31 mouse cellular contexts compared by ENCODE assay signal in the genomic region with DNA sequence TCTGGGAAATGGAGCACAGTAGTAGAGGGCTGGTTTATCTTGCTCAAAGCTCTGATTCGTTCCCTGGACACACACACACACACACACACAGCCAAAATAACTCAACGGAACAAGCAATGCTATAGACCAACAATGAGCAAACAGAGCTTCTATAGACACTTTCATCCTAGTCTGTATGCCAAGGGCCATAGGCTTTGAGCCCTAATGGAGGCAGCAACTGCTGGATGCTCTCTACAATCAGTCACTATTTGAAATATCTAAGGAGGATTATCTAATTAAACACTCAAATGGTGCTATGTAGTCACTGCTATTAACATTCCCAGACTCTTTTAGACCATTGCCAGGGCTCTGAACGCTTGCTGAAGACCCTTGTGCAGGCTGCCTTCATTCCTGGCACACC. TPM values are rescaled to one million over a fixed set of nuclear protein-coding genes. Genes with fewer than 3 reads are reported as not detected.
DNase-seq lines count a peak whose midpoint lies in the region; ATAC-seq lines count a peak whose summit lies in the region.
"Had no signal": no experiment of that assay in that cellular context is flagged by ENCODE, and none has a peak within 500 bp of the region (broad histone marks: within the 10 kb centered on the region; RNA-seq: fewer than 3 reads in every experiment).

No protein-coding gene starts in this region.

- no peaks in the 10 kb centered on the region for H3K36me3 ChIP-seq in kidney, embryonic 16.5 days (ENCODE audit: insufficient read depth, low read length)
- no peaks in the 10 kb centered on the region for H3K36me3 ChIP-seq in lung, embryonic 16.5 days (ENCODE audit: control insufficient read depth, insufficient read depth, low read length)
- no peaks in the 10 kb centered on the region for H3K36me3 ChIP-seq in embryonic facial prominence, embryonic 10.5 days (replicated peaks)
- H3K36me3 ChIP-seq in embryonic facial prominence, embryonic 13.5 days = no peaks in the 10 kb centered on the region
- H3K36me3 ChIP-seq: forebrain, embryonic 10.5 days; G1E; heart, embryonic 10.5 days; heart, embryonic 13.5 days had no signal

- 71% methylated on average over 3 of the region's 3 CpGs for WGBS in kidney, embryonic 16.5 days
- 31% methylated on average over 3 of the region's 3 CpGs for WGBS in lung, embryonic 16.5 days
- WGBS in embryonic facial prominence, embryonic 10.5 days = 67% methylated on average over 3 of the region's 3 CpGs
- WGBS in embryonic facial prominence, embryonic 13.5 days = 39% methylated on average over 3 of the region's 3 CpGs

- peaks cover 48% of the 10 kb centered on the region for H3K4me1 ChIP-seq in kidney, embryonic 16.5 days (ENCODE audit: insufficient read depth, low read length)
- H3K4me1 ChIP-seq in lung, embryonic 16.5 days (replicated peaks; ENCODE audit: control insufficient read depth, insufficient read depth, low read length) = peaks cover 22% of the 10 kb centered on the region
- H3K4me1 ChIP-seq in embryonic facial prominence, embryonic 10.5 days = peaks cover 66% of the 10 kb centered on the region
- H3K4me1 ChIP-seq in embryonic facial prominence, embryonic 13.5 days = peaks cover 84% of the 10 kb centered on the region
- H3K4me1 ChIP-seq: forebrain, embryonic 13.5 days had no signal

- H3K27me3 ChIP-seq in kidney, embryonic 16.5 days (ENCODE audit: insufficient read depth, low read length) = no peaks in the 10 kb centered on the region
- H3K27me3 ChIP-seq in lung, embryonic 16.5 days (ENCODE audit: control insufficient read depth, insufficient read depth, low read depth, low read length) = no peaks in the 10 kb centered on the region
- H3K27me3 ChIP-seq in embryonic facial prominence, embryonic 10.5 days (replicated peaks; ENCODE audit: low read depth, poor library complexity, severe bottlenecking) = no peaks in the 10 kb centered on the region
- no peaks in the 10 kb centered on the region; the same call in 1 of the 2 replicates for H3K27me3 ChIP-seq in embryonic facial prominence, embryonic 13.5 days
- H3K27me3 ChIP-seq: CH12.LX; forebrain, embryonic 13.5 days; heart, embryonic 13.5 days had no signal

- no peak overlapping the region for H3K4me2 ChIP-seq in kidney, embryonic 16.5 days (replicated peaks; ENCODE audit: low read depth, low read length)
- H3K4me2 ChIP-seq in lung, embryonic 16.5 days (ENCODE audit: low read depth, low read length) = no peak overlapping the region
- H3K4me2 ChIP-seq in embryonic facial prominence, embryonic 13.5 days = 0 out of 2 replicates have a peak overlapping the region, but pooled peaks have one; percentile 2
- H3K4me2 ChIP-seq: forebrain, embryonic 13.5 days; heart, embryonic 13.5 days; hindbrain, embryonic 14.5 days had no signal

- H3K9ac ChIP-seq in kidney, embryonic 16.5 days (replicated peaks; ENCODE audit: low read length) = no peak overlapping the region
- H3K9ac ChIP-seq in lung, embryonic 16.5 days (ENCODE audit: low read length) = no peak overlapping the region
- no peak overlapping the region for H3K9ac ChIP-seq in embryonic facial prominence, embryonic 13.5 days
- H3K9ac ChIP-seq: forebrain, embryonic 13.5 days; heart, embryonic 13.5 days; hindbrain, embryonic 14.5 days had no signal

- H3K9me3 ChIP-seq in kidney, embryonic 16.5 days (ENCODE audit: low read length) = no peaks in the 10 kb centered on the region
- no peaks in the 10 kb centered on the region for H3K9me3 ChIP-seq in lung, embryonic 16.5 days (ENCODE audit: control insufficient read depth, low read length)
- no peaks in the 10 kb centered on the region for H3K9me3 ChIP-seq in embryonic facial prominence, embryonic 10.5 days
- H3K9me3 ChIP-seq in embryonic facial prominence, embryonic 13.5 days = no peaks in the 10 kb centered on the region
- H3K9me3 ChIP-seq: forebrain, embryonic 10.5 days; forebrain, embryonic 13.5 days; heart, embryonic 10.5 days; heart, embryonic 13.5 days had no signal

- DNase-seq in kidney, adult 18-20 months = no peak
- no peak for DNase-seq in lung, adult 18-20 months
- DNase-seq in embryonic facial prominence, embryonic 10.5 days (ENCODE audit: low spot score) = no peak
- DNase-seq in cerebellum, postnatal 10 days = no peak
- DNase-seq in Muller cell, postnatal 12 days (ENCODE audit: inconsistent ontology term) = no peak
- DNase-seq: adrenal gland, adult 8-10 months; adrenal gland, postnatal 25 days; B cell, adult 2 months; cerebellum, adult 11-12 months; cerebellum, adult 8-10 months; cerebellum, postnatal 14 days; gastrocnemius, postnatal 25 days; heart, postnatal 4 days had no signal

- ATAC-seq in kidney, embryonic 16.5 days (ENCODE audit: low FRiP score, low TSS enrichment) = no peak
- ATAC-seq in lung, embryonic 16.5 days (ENCODE audit: low read depth) = peak; percentile 65
- ATAC-seq in embryonic facial prominence, embryonic 13.5 days (ENCODE audit: insufficient number of reproducible peaks, insufficient read depth, low FRiP score, low TSS enrichment, low read depth) = no peak
- ATAC-seq: forebrain, embryonic 13.5 days; forebrain, embryonic 16.5 days; hindbrain, postnatal 0 days; inflammation-experienced regulatory T-cells, adult 6 months had no signal

- H3K4me3 ChIP-seq in kidney, embryonic 16.5 days (ENCODE audit: low read length) = no peak overlapping the region
- H3K4me3 ChIP-seq in lung, embryonic 16.5 days (ENCODE audit: low read length) = no peak overlapping the region
- H3K4me3 ChIP-seq in embryonic facial prominence, embryonic 10.5 days = no peak overlapping the region
- no peak overlapping the region for H3K4me3 ChIP-seq in embryonic facial prominence, embryonic 13.5 days
- H3K4me3 ChIP-seq: forebrain, embryonic 10.5 days; forebrain, embryonic 13.5 days; heart, embryonic 10.5 days; heart, embryonic 13.5 days had no signal

- H3K27ac ChIP-seq in kidney, embryonic 16.5 days (ENCODE audit: low read length) = peak overlapping the region; percentile 21; the same call in 1 of the 2 replicates
- peak overlapping the region; percentile 72 for H3K27ac ChIP-seq in lung, embryonic 16.5 days (ENCODE audit: low read length)
- peak overlapping the region; percentile 21; the same call in 1 of the 2 replicates for H3K27ac ChIP-seq in embryonic facial prominence, embryonic 10.5 days (replicated peaks)
- H3K27ac ChIP-seq in embryonic facial prominence, embryonic 13.5 days = no peak overlapping the region
- H3K27ac ChIP-seq: forebrain, embryonic 10.5 days; forebrain, embryonic 13.5 days; heart, embryonic 10.5 days; heart, embryonic 13.5 days; hindbrain, embryonic 14.5 days; hindbrain, postnatal 0 days had no signal

RNA-seq across cellular contexts. Expression of gene Cpvl, which starts 34.1 kb away (rescaled TPM):
- 0.35 TPM in 2 replicates for polyA plus RNA-seq in kidney, embryonic 16.5 days (2015; fragmentation: Nextera tagmentation; extraction: Ambion mirVana)
- 0.10 TPM in 1 of 2 replicates, not detected in the other for polyA plus RNA-seq in lung, embryonic 16.5 days (2015; fragmentation: Nextera tagmentation; extraction: Ambion mirVana)
- polyA plus RNA-seq in embryonic facial prominence, embryonic 10.5 days (2016; fragmentation: Nextera tagmentation; extraction: Ambion mirVana) = 0.10 and 0.22 TPM in 2 replicates
- 0.22 TPM in 1 of 2 replicates, not detected in the other for polyA plus RNA-seq in embryonic facial prominence, embryonic 13.5 days (2015; fragmentation: Nextera tagmentation; extraction: Ambion mirVana)
- polyA plus RNA-seq: brain, embryonic 14.5 days; embryonic facial prominence, embryonic 14.5 days; forebrain, embryonic 10.5 days; forebrain, embryonic 13.5 days; forebrain, embryonic 16.5 days; frontal cortex, adult 2 months; G1E; gonadal fat pad, adult 2 months; heart, embryonic 10.5 days; heart, embryonic 13.5 days; heart, embryonic 16.5 days; hindbrain, embryonic 14.5 days; inflammation-experienced regulatory T-cells, adult 6 months had no signal
